Comparison of ENCODE assay signal across 21 mouse cellular contexts in the genomic region with DNA sequence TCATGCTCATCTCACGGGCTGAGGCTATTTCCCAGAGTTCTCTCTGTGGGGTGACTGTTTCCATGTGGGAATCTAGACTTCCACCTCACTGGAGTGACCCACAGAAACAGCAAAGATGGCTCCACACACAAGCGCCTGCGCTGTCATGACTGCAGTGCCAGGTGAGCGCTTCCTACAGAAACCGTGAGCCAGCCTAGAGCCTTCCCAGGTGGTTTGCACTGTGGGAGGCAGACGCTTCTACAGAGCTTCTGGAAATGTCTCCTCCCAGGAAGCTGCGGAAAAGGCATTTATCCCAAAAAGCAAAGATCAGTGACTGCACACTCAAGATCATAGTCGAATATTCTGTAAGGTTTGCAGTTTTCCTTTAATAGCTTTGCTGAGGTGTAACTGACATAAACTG.
"Had no signal": no experiment of that assay in that cellular context is flagged by ENCODE, and none has a peak within 500 bp of the region (broad histone marks: within the 10 kb centered on the region; RNA-seq: fewer than 3 reads in every experiment).

No protein-coding gene starts in this region.

- DNase-seq: kidney, postnatal 25 days; layer of hippocampus, adult 9-11 months; liver; lung, adult 18-20 months; lung, postnatal 14 days; right cerebral cortex, adult 18-20 months; right cerebral cortex, postnatal 25 days; spleen, adult 18-20 months; thymus, postnatal 25 days had no signal

- H3K9ac ChIP-seq: limb, embryonic 13.5 days; liver, embryonic 12.5 days; liver, embryonic 15.5 days; midbrain, embryonic 12.5 days; midbrain, embryonic 15.5 days; neural tube, embryonic 12.5 days; neural tube, embryonic 15.5 days; stomach, embryonic 15.5 days had no signal

- H3K27me3 ChIP-seq: limb, embryonic 13.5 days; liver, embryonic 12.5 days; liver, embryonic 15.5 days; midbrain, embryonic 12.5 days; midbrain, embryonic 15.5 days; neural tube, embryonic 12.5 days; neural tube, embryonic 15.5 days; stomach, embryonic 15.5 days had no signal

- H3K4me2 ChIP-seq: limb, embryonic 13.5 days; liver, embryonic 12.5 days; liver, embryonic 15.5 days; midbrain, embryonic 12.5 days; midbrain, embryonic 15.5 days; neural tube, embryonic 12.5 days; neural tube, embryonic 15.5 days; stomach, embryonic 15.5 days had no signal

- H3K27ac ChIP-seq: kidney, postnatal 0 days; layer of hippocampus, adult 2 months; limb, embryonic 10.5 days; limb, embryonic 13.5 days; liver, embryonic 12.5 days; liver, embryonic 15.5 days; macrophage; midbrain, embryonic 12.5 days; midbrain, embryonic 15.5 days; neural tube, embryonic 12.5 days; neural tube, embryonic 15.5 days had no signal

- H3K4me3 ChIP-seq: layer of hippocampus, adult 2 months; limb, embryonic 10.5 days; limb, embryonic 13.5 days; liver, embryonic 12.5 days; liver, embryonic 15.5 days; midbrain, embryonic 12.5 days; midbrain, embryonic 15.5 days; neural tube, embryonic 12.5 days; neural tube, embryonic 15.5 days; stomach, embryonic 15.5 days had no signal

- H3K4me1 ChIP-seq: neural tube, embryonic 12.5 days had no signal

- ATAC-seq: liver, embryonic 12.5 days; midbrain, embryonic 15.5 days had no signal

- H3K9me3 ChIP-seq: limb, embryonic 10.5 days; limb, embryonic 13.5 days; liver, embryonic 12.5 days; liver, embryonic 15.5 days; midbrain, embryonic 12.5 days; midbrain, embryonic 15.5 days; neural tube, embryonic 12.5 days; neural tube, embryonic 15.5 days; stomach, embryonic 15.5 days had no signal

- H3K36me3 ChIP-seq: limb, embryonic 10.5 days; limb, embryonic 13.5 days; liver, embryonic 12.5 days; liver, embryonic 15.5 days; midbrain, embryonic 12.5 days; midbrain, embryonic 15.5 days; neural tube, embryonic 12.5 days; neural tube, embryonic 15.5 days; stomach, embryonic 15.5 days had no signal
